Comparison of ENCODE assay signal across 15 mouse cellular contexts in the genomic region with DNA sequence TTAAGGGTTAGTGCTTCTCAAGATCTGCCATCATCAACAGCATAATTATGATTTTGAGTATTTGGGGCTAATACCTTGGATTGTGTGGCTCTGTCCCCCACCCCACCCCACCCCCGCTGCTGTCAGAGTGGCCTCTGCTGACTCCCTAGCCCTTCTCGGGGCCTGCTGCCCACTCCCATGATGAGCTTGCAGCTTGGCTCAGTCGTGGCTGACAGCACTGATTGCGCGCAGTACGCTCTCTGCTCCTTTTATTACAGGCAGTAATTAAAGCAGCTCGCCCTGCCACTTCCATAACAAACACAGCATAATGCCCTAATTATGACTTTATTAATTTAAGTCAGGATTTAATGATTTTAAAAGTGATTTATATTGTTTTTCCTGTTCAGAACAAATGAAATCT.
"Had no signal": no experiment of that assay in that cellular context is flagged by ENCODE, and none has a peak within 500 bp of the region (broad histone marks: within the 10 kb centered on the region; RNA-seq: fewer than 3 reads in every experiment).

No protein-coding gene starts in this region.

- H3K27me3 ChIP-seq: megakaryocyte, embryonic 14.5 days; midbrain, embryonic 13.5 days; midbrain, embryonic 15.5 days; stomach, embryonic 15.5 days had no signal

- ATAC-seq: midbrain, embryonic 13.5 days; midbrain, embryonic 15.5 days had no signal

- H3K27ac ChIP-seq: liver, embryonic 14.5 days; midbrain, embryonic 13.5 days; midbrain, embryonic 15.5 days; stomach, embryonic 15.5 days; stomach, postnatal 0 days had no signal

- H3K9me3 ChIP-seq: midbrain, embryonic 15.5 days; stomach, embryonic 15.5 days had no signal

- H3K4me1 ChIP-seq: midbrain, embryonic 13.5 days; midbrain, embryonic 15.5 days; stomach, embryonic 15.5 days had no signal

- H3K4me2 ChIP-seq: lung, embryonic 14.5 days; midbrain, embryonic 11.5 days; midbrain, embryonic 13.5 days; midbrain, embryonic 15.5 days; stomach, embryonic 15.5 days had no signal

- DNase-seq: lung, adult 18-20 months; lung, embryonic 14.5 days; lung, postnatal 10 days; lung, postnatal 4 days; right cerebral cortex, postnatal 14 days; thymus, adult 2 months; thymus, postnatal 25 days; thymus, postnatal 4 days had no signal

- H3K4me3 ChIP-seq: megakaryocyte, embryonic 14.5 days; midbrain, embryonic 13.5 days; midbrain, embryonic 15.5 days; stomach, embryonic 15.5 days had no signal

- H3K9ac ChIP-seq: liver, embryonic 14.5 days; lung, embryonic 14.5 days; midbrain, embryonic 13.5 days; midbrain, embryonic 15.5 days; stomach, embryonic 15.5 days had no signal
